Mouse (Mus musculus) embryonic fibroblast, embryonic 13.5 days (primary cell): ENCODE measurements around the gene Rpa2. TPM values are rescaled to one million over a fixed set of nuclear protein-coding genes. Genes with fewer than 3 reads are reported as not detected.

Experiments used
- H3K27ac ChIP-seq: 2 replicates; pipeline ENCODE4 v1.5.1; 2012; ENCODE audit warnings: low read length, control low read depth, inconsistent platforms; ENCODE audit not compliant: insufficient read depth
- H3K4me1 ChIP-seq: 2 replicates; pipeline ENCODE4 v1.6.1; 2011; ENCODE audit warnings: low read length; ENCODE audit not compliant: control insufficient read depth, insufficient read depth
- H3K4me3 ChIP-seq: 2 replicates; pipeline ENCODE4 v1.5.1; 2011; ENCODE audit warnings: mild to moderate bottlenecking, control low read depth, low read length; ENCODE audit not compliant: insufficient read depth
- CTCF ChIP-seq: IDR thresholded peaks from 2 replicates; pipeline ENCODE4 v1.5.1; 2011; ENCODE audit warnings: mild to moderate bottlenecking, control low read depth, low read length, moderate library complexity, borderline replicate concordance; ENCODE audit not compliant: insufficient read depth
- POLR2A ChIP-seq: IDR thresholded peaks from 2 replicates; pipeline ENCODE4 v1.6.1; 2011; ENCODE audit warnings: low read depth, mild to moderate bottlenecking, control low read depth, low read length, moderate library complexity
- polyA plus RNA-seq: library from polyadenylated mRNA; stranded (reverse); fragments of >200 nt; gene quantifications from 2 replicates; pipeline ENCODE4 v1.2.4, GENCODE M21; 2011; ENCODE audit warnings: low read depth; ENCODE audit not compliant: missing spikeins, insufficient read length

Gene Rpa2
- polyA plus RNA-seq, 1 experiment = 20.2 TPM

DNA sequence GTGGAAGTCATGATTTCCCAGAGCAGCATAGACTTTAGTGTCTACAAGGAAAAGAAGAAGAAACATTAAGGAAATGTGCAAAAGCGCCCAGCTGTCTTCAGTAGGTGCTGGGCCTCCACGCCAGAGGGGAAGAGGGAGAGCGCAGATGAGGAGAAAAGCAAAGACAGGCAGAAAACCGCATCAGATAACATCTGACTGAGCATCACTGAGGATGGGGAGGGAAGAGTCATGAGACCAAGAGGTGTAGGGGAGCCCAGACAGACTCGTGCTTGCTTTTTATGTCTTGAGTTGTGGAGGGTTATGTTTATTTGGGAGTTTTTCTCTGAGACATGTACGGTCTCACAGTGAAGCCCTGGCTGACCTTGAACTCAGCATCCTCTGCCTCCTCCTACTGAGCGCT is 26.6 kb upstream of the Rpa2 start:
- no peaks in the 10 kb centered on the region for H3K4me1 ChIP-seq
- H3K27ac ChIP-seq = no peak overlapping the region
- no peak overlapping the region for H3K4me3 ChIP-seq
- TF ChIP-seq CTCF = no peak

DNA sequence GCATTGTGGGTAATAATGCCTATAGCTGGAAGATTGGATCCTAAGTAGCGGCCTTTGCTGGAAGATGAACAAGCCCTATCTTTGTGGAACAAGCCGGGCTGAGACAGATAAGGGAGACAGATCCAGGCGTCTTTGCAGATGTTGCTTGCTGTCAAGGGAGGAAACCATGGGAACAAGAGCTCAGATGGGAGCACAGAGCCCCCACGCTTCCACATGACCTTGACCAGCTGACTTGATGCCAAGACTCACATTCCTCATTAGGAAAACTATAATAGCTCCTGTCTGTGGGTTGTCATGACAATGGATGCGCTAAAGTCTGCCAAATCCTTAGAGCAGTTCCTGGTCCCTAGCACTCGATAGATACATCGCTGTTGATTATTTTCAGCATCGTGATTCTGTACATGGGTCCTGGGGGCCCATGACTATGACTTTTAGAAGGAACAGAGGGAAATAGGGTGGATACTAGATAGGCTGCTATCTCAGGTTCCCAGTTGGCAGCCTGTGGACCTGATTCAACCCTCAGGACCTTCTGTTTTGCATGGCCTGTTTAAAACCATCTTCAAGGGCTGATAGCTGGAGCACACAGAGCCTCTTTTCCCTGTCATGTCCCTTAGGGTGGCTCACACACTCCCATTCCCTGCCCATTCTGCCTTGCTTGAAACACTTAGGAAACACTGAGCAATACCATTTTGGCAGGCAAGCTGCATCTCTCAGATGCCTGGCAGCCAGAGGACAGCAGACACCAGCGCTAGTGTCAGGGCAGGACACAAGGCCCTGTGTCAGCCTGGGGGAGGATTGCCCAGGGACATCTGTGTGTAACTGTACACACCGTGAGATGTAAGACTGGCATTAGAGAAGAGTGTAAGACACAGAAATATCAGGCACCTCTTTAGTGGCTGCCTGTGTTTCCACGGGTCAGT is 23.9 kb upstream of the Rpa2 start:
- H3K4me1 ChIP-seq = no peaks in the 10 kb centered on the region
- H3K4me3 ChIP-seq = no peak overlapping the region
- TF ChIP-seq CTCF = no peak
- no peak for TF ChIP-seq POLR2A
- no peak overlapping the region for H3K27ac ChIP-seq

DNA sequence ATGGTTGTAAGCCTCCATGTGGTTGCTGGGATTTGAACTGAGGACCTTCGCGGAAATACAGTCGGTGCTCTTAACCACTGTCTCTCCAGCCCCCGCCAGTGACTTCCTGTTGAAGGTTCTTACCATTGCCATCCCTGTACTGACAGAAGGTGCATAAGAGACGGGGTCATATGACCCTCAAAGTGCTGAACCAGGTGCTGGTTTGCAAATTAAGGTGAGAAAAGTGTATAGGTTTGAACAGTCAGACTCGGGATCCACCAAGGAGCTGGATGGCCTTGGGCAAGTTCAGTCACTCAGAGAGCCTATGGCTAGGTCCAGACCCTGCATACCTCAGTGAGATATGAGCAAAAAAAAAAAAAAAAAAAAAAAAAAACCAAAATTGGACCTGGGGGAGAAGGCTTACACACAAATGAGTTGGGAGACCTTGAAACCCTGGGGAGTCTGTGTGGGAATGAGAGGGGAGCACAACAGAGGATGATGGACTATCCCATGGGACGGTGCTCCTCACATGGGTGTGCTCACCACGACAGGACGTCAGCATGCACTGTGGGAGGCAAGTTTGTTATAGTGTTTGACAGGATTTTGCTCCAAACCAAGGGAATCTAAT is 21.1 kb upstream of the Rpa2 start:
- Histone ChIP-seq H3K27ac (no peak overlapping the region), H3K4me1 (no peaks in the 10 kb centered on the region), H3K4me3 (no peak overlapping the region)
- TF ChIP-seq CTCF (no peak), POLR2A (no peak)

DNA sequence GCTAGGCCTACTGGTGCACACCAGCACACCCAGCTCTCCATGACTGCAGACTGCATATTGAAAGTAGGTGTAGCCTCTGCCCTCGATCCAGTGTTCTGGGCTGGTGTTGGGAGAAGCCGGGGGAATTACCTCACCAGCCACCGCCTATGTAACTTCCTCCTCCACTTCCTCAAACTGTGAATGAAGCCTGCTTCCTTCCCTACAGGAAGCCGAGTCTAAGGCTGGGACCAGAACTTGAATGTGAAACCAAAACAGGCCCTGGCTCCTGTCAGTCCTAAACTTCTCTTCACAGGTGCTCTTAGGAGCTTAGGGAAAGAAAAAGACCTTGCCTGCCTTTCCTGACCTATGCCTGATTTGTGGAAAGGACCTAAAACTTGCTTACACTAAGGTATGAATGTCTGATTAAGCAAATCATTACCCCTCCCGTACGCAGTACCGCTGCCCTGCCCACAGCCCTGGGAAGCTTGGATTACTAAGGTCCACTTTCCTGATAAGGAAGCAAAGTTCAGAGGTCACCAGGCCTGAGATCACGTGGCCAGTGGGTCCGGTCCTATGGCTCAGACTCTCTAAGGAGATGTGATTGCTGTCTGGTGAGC is 20.4 kb upstream of the Rpa2 start:
- Histone ChIP-seq H3K4me1 (no peaks in the 10 kb centered on the region), H3K27ac (no peak overlapping the region), H3K4me3 (no peak overlapping the region)
- TF ChIP-seq CTCF (no peak), POLR2A (no peak)

DNA sequence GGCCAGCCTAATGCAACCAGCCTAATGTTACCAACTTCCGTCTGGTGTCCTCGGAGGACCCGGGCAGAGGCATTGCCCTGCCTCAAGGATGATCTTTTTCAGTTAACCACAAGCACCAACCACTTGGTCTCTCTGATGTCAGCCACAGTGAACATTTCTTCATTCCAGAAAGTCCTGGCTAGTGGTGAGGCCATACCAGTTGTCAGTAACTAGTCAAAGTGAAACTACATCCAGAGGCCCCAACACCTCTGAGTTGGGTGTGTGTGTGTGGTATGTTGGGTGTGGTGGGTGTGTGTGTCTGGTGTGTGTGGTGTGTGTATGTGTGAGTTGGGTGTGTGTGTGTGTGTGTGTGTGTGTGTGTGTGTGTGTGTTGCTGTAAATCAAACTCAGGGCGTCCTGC is 19.4 kb upstream of the Rpa2 start:
- no peak overlapping the region for H3K27ac ChIP-seq
- TF ChIP-seq POLR2A (no peak), CTCF (no peak)
- H3K4me3 ChIP-seq = no peak overlapping the region
- H3K4me1 ChIP-seq = no peaks in the 10 kb centered on the region

DNA sequence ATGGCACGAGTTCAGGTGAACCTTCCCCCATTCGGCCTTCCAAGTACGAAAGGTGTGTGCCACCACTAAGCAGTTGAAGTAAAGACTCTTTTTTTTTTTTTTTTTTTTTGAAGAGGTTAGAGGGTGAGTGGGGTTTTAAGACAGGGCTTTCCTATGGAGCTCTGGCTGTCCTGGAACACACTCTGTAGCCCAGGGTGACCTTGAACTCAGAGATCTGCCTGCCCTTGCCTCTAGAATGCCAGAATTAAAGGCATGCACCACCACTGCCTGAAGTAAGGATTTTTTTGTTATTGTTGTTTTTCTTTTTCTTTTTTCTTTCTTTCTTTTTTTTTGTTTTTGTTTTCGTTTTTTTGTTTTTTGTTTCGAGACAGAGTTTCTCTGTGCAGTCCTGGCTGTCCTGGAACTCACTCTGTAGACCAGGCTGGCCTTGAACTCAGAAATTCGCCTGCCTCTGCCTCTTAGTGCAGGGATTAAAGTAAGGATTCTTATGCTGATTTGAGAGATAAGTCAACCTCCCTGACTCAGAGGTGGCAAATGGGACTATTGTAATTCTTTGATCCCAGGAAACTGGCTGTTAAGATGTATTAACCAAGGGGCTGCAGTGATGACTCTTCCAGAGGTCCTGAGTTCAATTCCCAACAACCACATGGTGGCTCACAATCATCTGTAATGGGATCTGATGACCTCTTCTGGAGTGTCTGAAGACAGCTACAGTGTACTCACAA is 18.7 kb upstream of the Rpa2 start:
- TF ChIP-seq CTCF (no peak), POLR2A (no peak)
- Histone ChIP-seq H3K27ac (no peak overlapping the region), H3K4me1 (no peaks in the 10 kb centered on the region), H3K4me3 (no peak overlapping the region)

DNA sequence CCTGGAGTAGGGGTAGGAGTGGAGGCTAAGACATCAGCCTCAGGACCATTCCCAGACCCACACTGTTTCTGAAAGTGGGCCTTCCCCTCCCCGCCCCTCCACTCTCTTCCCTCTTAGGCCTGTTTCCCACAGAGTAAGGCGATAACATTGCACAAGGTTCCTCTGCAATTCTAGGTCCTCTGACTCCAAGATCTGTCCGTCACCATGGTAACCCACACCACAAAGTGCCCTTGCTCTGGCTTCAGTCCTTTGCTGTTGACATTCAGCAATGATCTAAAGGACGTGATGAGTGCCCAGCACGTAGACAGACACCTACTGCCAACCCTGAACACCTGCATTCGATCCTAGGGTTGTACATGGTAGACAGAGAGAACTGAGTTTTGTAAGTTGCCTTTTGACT is 15.1 kb upstream of the Rpa2 start:
- H3K4me1 ChIP-seq = peaks cover 6% of the 10 kb centered on the region; the same call in 1 of the 2 replicates
- H3K27ac ChIP-seq = no peak overlapping the region
- no peak overlapping the region for H3K4me3 ChIP-seq
- TF ChIP-seq POLR2A (no peak), CTCF (no peak)

DNA sequence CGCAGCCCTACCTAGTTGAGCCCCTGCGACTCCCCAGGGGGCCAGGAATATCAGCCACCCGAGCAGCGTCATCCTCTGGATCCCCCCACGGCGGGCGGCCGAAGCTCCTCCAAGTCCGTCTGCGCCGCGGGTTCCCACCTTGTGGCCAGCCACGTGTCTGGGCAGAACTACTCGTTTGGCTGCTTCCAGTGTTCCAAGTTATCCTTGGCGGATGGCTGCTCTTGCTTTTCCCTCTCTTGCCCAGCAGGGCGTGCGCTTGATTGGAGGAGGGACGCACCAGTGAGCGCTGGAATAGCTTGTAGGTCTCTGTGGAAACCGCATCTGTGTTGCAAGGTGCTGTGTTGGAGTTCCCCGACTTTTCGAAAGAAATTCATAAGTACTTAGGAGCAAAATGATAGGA is 11.2 kb upstream of the Rpa2 start, which contains the start of gene Smpdl3b:
Gene Smpdl3b (minus strand): TSS at position 279 of the 400 bp plus-strand sequence.
- Histone ChIP-seq H3K4me1 (peaks cover 7% of the 10 kb centered on the region; the same call in 1 of the 2 replicates), H3K27ac (no peak within 1 kb of the TSS), H3K4me3 (peak within 1 kb of the TSS; percentile 37)
- TF ChIP-seq CTCF (peak; percentile 64; the same call in 1 of the 2 replicates), POLR2A (peak; percentile 25; the same call in 1 of the 2 replicates)

DNA sequence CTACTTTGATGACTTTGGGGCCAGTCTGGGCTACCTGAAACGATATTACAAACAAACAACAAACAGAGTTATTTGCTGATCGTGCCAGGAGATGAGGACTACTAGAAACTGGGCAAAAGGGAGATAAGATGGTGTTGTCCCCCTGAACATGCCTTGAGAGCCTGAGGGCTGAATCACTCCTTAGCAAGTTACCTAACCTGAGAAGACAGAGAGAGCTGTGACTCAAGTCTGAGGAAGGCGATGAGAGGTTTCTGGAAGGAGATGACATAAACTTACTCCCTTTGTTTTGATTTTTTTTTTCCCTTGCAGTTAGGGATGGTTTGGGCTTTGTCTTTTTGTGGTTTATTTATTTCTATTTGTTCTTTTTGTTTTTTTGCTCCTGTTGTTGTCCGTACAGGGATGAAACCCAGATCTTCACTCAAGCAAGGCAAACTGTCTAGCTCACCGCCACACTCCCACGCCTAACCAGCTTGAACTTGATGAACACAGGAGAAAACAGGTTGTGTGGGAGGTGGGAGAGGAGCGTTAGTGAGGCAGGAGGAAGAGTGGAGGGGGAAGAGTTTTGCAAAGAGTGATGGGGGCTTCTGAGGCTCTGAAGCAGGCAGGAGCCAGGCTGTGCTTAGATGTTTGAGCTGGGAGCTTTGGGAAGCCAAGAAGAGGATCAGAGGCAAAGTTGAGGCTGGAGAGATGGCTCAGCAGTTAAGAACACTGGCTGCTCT is 10.3 kb upstream of the Rpa2 start:
- Histone ChIP-seq H3K4me3 (no peak overlapping the region), H3K27ac (no peak overlapping the region), H3K4me1 (peaks cover 7% of the 10 kb centered on the region; the same call in 1 of the 2 replicates)
- TF ChIP-seq CTCF = no peak
- TF ChIP-seq POLR2A = no peak
